Mouse (Mus musculus): Measurements from ENCODE around the gene Snrpn. TPM values are rescaled to one million over a fixed set of nuclear protein-coding genes. Genes with fewer than 3 reads are reported as not detected.
A peak's percentile ranks its signal among the peaks of the same experiment; 100 is the strongest.

The Snrpn gene
- polyA plus RNA-seq, 1 experiment from 2014 or later, result 775 TPM

- Histone ChIP-seq H3K27me3 (ENCODE audit: control insufficient read depth, insufficient read depth, low read length) (no peaks in the 10 kb centered on the region), H3K4me3 (replicated peaks; ENCODE audit: low read depth, low read length) (peak overlapping the region; percentile 28), H3K36me3 (ENCODE audit: control insufficient read depth, insufficient read depth, low read length) (no peaks in the 10 kb centered on the region), H3K27ac (replicated peaks; ENCODE audit: low read depth, low read length) (peak overlapping the region; percentile 73), H3K4me2 (ENCODE audit: low read length) (peak overlapping the region; percentile 35), H3K9me3 (ENCODE audit: control insufficient read depth, low read length) (no peaks in the 10 kb centered on the region), H3K4me1 (ENCODE audit: control insufficient read depth, insufficient read depth, low read length) (no peaks in the 10 kb centered on the region), H3K9ac (replicated peaks; ENCODE audit: low read length) (peak overlapping the region; percentile 21; the same call in 1 of the 2 replicates)
- peak; percentile 82 for DNase-seq
- 58% methylated on average over 6 of the region's 6 CpGs for WGBS
- peak; percentile 64; the same call in 1 of the 2 replicates for ATAC-seq (ENCODE audit: low FRiP score, low TSS enrichment)
Observed at GRCm38 (mm10) chr7:60047481-60048201, 92.4 kb downstream of the Snrpn start.

- no peaks in the 10 kb centered on the region for H3K36me3 ChIP-seq (ENCODE audit: control insufficient read depth, insufficient read depth, low read length)
- H3K27me3 ChIP-seq (ENCODE audit: control insufficient read depth, insufficient read depth, low read length), result no peaks in the 10 kb centered on the region
- no peak for DNase-seq
- H3K9me3 ChIP-seq (ENCODE audit: control insufficient read depth, low read length), result no peaks in the 10 kb centered on the region
- no peak overlapping the region for H3K27ac ChIP-seq (replicated peaks; ENCODE audit: low read depth, low read length)
- H3K4me3 ChIP-seq (replicated peaks; ENCODE audit: low read depth, low read length), result no peak overlapping the region
- no peak overlapping the region for H3K9ac ChIP-seq (replicated peaks; ENCODE audit: low read length)
- H3K4me2 ChIP-seq (ENCODE audit: low read length), result no peak overlapping the region
- H3K4me1 ChIP-seq (ENCODE audit: control insufficient read depth, insufficient read depth, low read length), result no peaks in the 10 kb centered on the region
- no peak for ATAC-seq (ENCODE audit: low FRiP score, low TSS enrichment)
- WGBS, result 74% methylated on average over 3 of the region's 3 CpGs
Observed at GRCm38 (mm10) chr7:60013186-60013585, 126.8 kb downstream of the Snrpn start.

- 40% methylated on average over 3 of the region's 3 CpGs for WGBS
Observed at GRCm38 (mm10) chr7:60007727-60008360, 132.2 kb downstream of the Snrpn start.

GRCm38 (mm10) chr7:60006262-60006661 is 133.8 kb downstream of the Snrpn start:
- Histone ChIP-seq H3K4me1 (ENCODE audit: control insufficient read depth, insufficient read depth, low read length) (no peaks in the 10 kb centered on the region), H3K4me2 (ENCODE audit: low read length) (no peak overlapping the region), H3K27me3 (ENCODE audit: control insufficient read depth, insufficient read depth, low read length) (no peaks in the 10 kb centered on the region), H3K9me3 (ENCODE audit: control insufficient read depth, low read length) (peaks cover 16% of the 10 kb centered on the region), H3K27ac (replicated peaks; ENCODE audit: low read depth, low read length) (no peak overlapping the region), H3K9ac (replicated peaks; ENCODE audit: low read length) (no peak overlapping the region), H3K4me3 (replicated peaks; ENCODE audit: low read depth, low read length) (no peak overlapping the region), H3K36me3 (ENCODE audit: control insufficient read depth, insufficient read depth, low read length) (no peaks in the 10 kb centered on the region)
- 43% methylated on average over 2 of the region's 2 CpGs for WGBS
- ATAC-seq (ENCODE audit: low FRiP score, low TSS enrichment) (no peak), DNase-seq (no peak)

More at GRCm38 (mm10) chr7:60007727-60008360, 132.2 kb downstream of the Snrpn start:
- Histone ChIP-seq H3K4me1 (ENCODE audit: control insufficient read depth, insufficient read depth, low read length) (no peaks in the 10 kb centered on the region), H3K27me3 (ENCODE audit: control insufficient read depth, insufficient read depth, low read length) (no peaks in the 10 kb centered on the region), H3K4me2 (ENCODE audit: low read length) (no peak overlapping the region), H3K9ac (replicated peaks; ENCODE audit: low read length) (no peak overlapping the region), H3K9me3 (ENCODE audit: control insufficient read depth, low read length) (peaks cover 16% of the 10 kb centered on the region), H3K4me3 (replicated peaks; ENCODE audit: low read depth, low read length) (no peak overlapping the region), H3K27ac (replicated peaks; ENCODE audit: low read depth, low read length) (no peak overlapping the region), H3K36me3 (ENCODE audit: control insufficient read depth, insufficient read depth, low read length) (no peaks in the 10 kb centered on the region)
- no peak for ATAC-seq (ENCODE audit: low FRiP score, low TSS enrichment)
- DNase-seq, result peak; percentile 57

GRCm38 (mm10) chr7:60004606-60005330 is 135.3 kb downstream of the Snrpn start, which contains the start of the genes Snurf and Gm38393:
Snurf (minus strand) TSS chr7:60005049.
Gm38393 (minus strand) TSS chr7:60005064.
- Histone ChIP-seq H3K9me3 (ENCODE audit: control insufficient read depth, low read length) (peaks cover 16% of the 10 kb centered on the region), H3K4me3 (replicated peaks; ENCODE audit: low read depth, low read length) (peak within 1 kb of the TSS; percentile 60), H3K4me2 (ENCODE audit: low read length) (peak within 1 kb of the TSS; percentile 44), H3K27ac (replicated peaks; ENCODE audit: low read depth, low read length) (peak within 1 kb of the TSS; percentile 89), H3K36me3 (ENCODE audit: control insufficient read depth, insufficient read depth, low read length) (no peaks in the 10 kb centered on the region), H3K27me3 (ENCODE audit: control insufficient read depth, insufficient read depth, low read length) (no peaks in the 10 kb centered on the region), H3K4me1 (ENCODE audit: control insufficient read depth, insufficient read depth, low read length) (no peaks in the 10 kb centered on the region), H3K9ac (replicated peaks; ENCODE audit: low read length) (peak within 1 kb of the TSS; percentile 74)
- ATAC-seq (ENCODE audit: low FRiP score, low TSS enrichment) (0 out of 2 replicates have a peak, but pooled peaks have one; percentile 65), DNase-seq (peak; percentile 89)
- 41% methylated on average over 30 of the region's 30 CpGs for WGBS

- Histone ChIP-seq H3K4me1 (ENCODE audit: control insufficient read depth, insufficient read depth, low read length) (no peaks in the 10 kb centered on the region), H3K9me3 (ENCODE audit: control insufficient read depth, low read length) (peaks cover 16% of the 10 kb centered on the region), H3K27ac (replicated peaks; ENCODE audit: low read depth, low read length) (peak overlapping the region; percentile 89), H3K4me3 (replicated peaks; ENCODE audit: low read depth, low read length) (peak overlapping the region; percentile 60), H3K4me2 (ENCODE audit: low read length) (peak overlapping the region; percentile 44), H3K9ac (replicated peaks; ENCODE audit: low read length) (peak overlapping the region; percentile 74), H3K27me3 (ENCODE audit: control insufficient read depth, insufficient read depth, low read length) (no peaks in the 10 kb centered on the region), H3K36me3 (ENCODE audit: control insufficient read depth, insufficient read depth, low read length) (no peaks in the 10 kb centered on the region)
- peak; percentile 79 for DNase-seq
- ATAC-seq (ENCODE audit: low FRiP score, low TSS enrichment), result peak; percentile 84
- 47% methylated on average over 22 of the region's 22 CpGs for WGBS
Observed at GRCm38 (mm10) chr7:60003921-60004605, 136.0 kb downstream of the Snrpn start.

- Histone ChIP-seq H3K9ac (replicated peaks; ENCODE audit: low read length) (peak overlapping the region; percentile 74), H3K9me3 (ENCODE audit: control insufficient read depth, low read length) (peaks cover 16% of the 10 kb centered on the region), H3K36me3 (ENCODE audit: control insufficient read depth, insufficient read depth, low read length) (no peaks in the 10 kb centered on the region), H3K27me3 (ENCODE audit: control insufficient read depth, insufficient read depth, low read length) (no peaks in the 10 kb centered on the region), H3K4me1 (ENCODE audit: control insufficient read depth, insufficient read depth, low read length) (no peaks in the 10 kb centered on the region), H3K4me2 (ENCODE audit: low read length) (peak overlapping the region; percentile 44), H3K27ac (replicated peaks; ENCODE audit: low read depth, low read length) (peak overlapping the region; percentile 89), H3K4me3 (replicated peaks; ENCODE audit: low read depth, low read length) (peak overlapping the region; percentile 60)
- ATAC-seq (ENCODE audit: low FRiP score, low TSS enrichment) (peak; percentile 78), DNase-seq (peak; percentile 88)
- WGBS, result 50% methylated on average over 12 of the region's 12 CpGs
Observed at GRCm38 (mm10) chr7:60003006-60003865, 136.8 kb downstream of the Snrpn start.
